Mouse (Mus musculus) heart, postnatal 0 days (tissue): ENCODE measurements around the gene St5. TPM values are rescaled to one million over a fixed set of nuclear protein-coding genes. Genes with fewer than 3 reads are reported as not detected.

ENCODE experiments used
- ATAC-seq: fragments of 200-750 bp; cut with Nextera tagmentation; 2 replicates; pipeline ENCODE4 v1.8.0; 2017; ENCODE audit warnings: low read depth, moderate number of reproducible peaks, moderate library complexity; ENCODE audit not compliant: insufficient read depth
- DNase-seq: peaks from one replicate; pipeline ENCODE4 v3.0.0-alpha.2; 2016; ENCODE audit warnings: low spot score
- H3K27ac ChIP-seq: fragments of 300-500 bp; sonication (generic); 2 replicates; pipeline ENCODE4 v1.5.1; 2014; ENCODE audit warnings: low read depth, mild to moderate bottlenecking
- H3K27me3 ChIP-seq: fragments of 300-500 bp; sonication (generic); 2 replicates; pipeline ENCODE4 v1.6.1; 2014; ENCODE audit warnings: low read length, mixed read lengths; ENCODE audit not compliant: control insufficient read depth, insufficient read depth
- H3K36me3 ChIP-seq: fragments of 300-500 bp; sonication (generic); replicated peaks from 2 replicates; pipeline ENCODE4 v1.6.1; 2014; ENCODE audit warnings: low read length, mixed read lengths; ENCODE audit not compliant: control insufficient read depth, insufficient read depth
- H3K4me1 ChIP-seq: fragments of 300-500 bp; sonication (generic); 2 replicates; pipeline ENCODE4 v1.6.1; 2014; ENCODE audit warnings: antibody characterized with exemption; ENCODE audit not compliant: control insufficient read depth, insufficient read depth
- H3K4me2 ChIP-seq: fragments of 300-500 bp; sonication (generic); 2 replicates; pipeline ENCODE4 v1.6.1; 2014; ENCODE audit warnings: low read depth, mild to moderate bottlenecking, low read length, moderate library complexity
- H3K4me3 ChIP-seq: fragments of 300-500 bp; sonication (generic); 2 replicates; pipeline ENCODE4 v1.5.1; 2014; ENCODE audit warnings: low read depth, low read length
- H3K9ac ChIP-seq: fragments of 300-500 bp; sonication (generic); replicated peaks from 2 replicates; pipeline ENCODE4 v1.6.1; 2014; ENCODE audit warnings: low read depth, low read length, mixed read lengths
- H3K9me3 ChIP-seq: fragments of 300-500 bp; sonication (generic); replicated peaks from 2 replicates; pipeline ENCODE4 v1.6.1; 2016; ENCODE audit warnings: low read length; ENCODE audit not compliant: control insufficient read depth
- CTCF ChIP-seq: IDR thresholded peaks from 2 replicates; pipeline ENCODE4 v1.5.1; 2016; ENCODE audit warnings: antibody characterized with exemption, control low read depth, low read depth
- EP300 ChIP-seq: IDR thresholded peaks from 2 replicates; pipeline ENCODE4 v1.6.1; 2016; ENCODE audit warnings: antibody characterized with exemption, low read depth
- WGBS: fragments of 180-500 bp; shearing (Covaris S2); extraction: QIAGEN DNeasy Blood & Tissue Kit; methylation state at CpG from one replicate; pipeline ENCODE4 v1.1.7; 2014; 5-methylcytosine and 5-hydroxymethylcytosine counted together
- polyA plus RNA-seq: library from polyadenylated mRNA; unstranded; fragments of >200 nt; fragmentation: Nextera tagmentation; extraction: Ambion mirVana; gene quantifications from 2 replicates; pipeline ENCODE4 v1.2.1, GENCODE M21; 2015
- total RNA-seq: library from RNA; depleted of rRNA; stranded (reverse); fragments of >200 nt; gene quantifications from 2 replicates; pipeline ENCODE4 v1.2.3, GENCODE M21; 2014; ENCODE audit warnings: low replicate concordance

Gene St5
- total and polyA plus RNA-seq, 2 experiments from 2014 or later: 28.8 to 58.8 TPM

DNA sequence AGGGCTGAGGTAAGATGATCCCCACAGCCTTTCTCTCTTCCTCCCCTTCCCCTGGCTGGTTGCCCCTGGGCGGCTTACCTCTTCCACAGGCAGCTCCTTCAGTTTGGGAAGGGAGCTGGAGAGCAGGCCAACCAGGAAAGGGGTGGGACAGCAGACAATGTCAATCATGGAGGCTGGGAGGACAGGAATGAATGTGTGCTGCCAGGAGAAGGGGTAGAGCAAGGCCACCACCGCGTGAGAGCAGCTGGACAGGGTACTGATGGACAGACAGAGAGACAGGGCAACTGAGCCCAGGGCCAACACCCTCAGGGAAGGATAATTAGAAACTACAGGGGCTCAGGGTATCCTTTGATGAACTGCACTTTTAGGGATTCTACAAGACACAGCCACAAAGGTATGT is 175.9 kb downstream of the St5 start:
- H3K4me3 ChIP-seq: no peak overlapping the region
- ATAC-seq (no peak), DNase-seq (no peak)
- no peak overlapping the region for H3K9ac ChIP-seq
- no peaks in the 10 kb centered on the region for H3K4me1 ChIP-seq
- WGBS: 69% methylated on average over 3 of the region's 3 CpGs
- H3K9me3 ChIP-seq: no peaks in the 10 kb centered on the region
- no peak overlapping the region for H3K4me2 ChIP-seq
- no peak overlapping the region for H3K27ac ChIP-seq
- no peak for TF ChIP-seq EP300
- TF ChIP-seq CTCF: no peak
- peaks cover 87% of the 10 kb centered on the region for H3K36me3 ChIP-seq
- no peaks in the 10 kb centered on the region for H3K27me3 ChIP-seq

DNA sequence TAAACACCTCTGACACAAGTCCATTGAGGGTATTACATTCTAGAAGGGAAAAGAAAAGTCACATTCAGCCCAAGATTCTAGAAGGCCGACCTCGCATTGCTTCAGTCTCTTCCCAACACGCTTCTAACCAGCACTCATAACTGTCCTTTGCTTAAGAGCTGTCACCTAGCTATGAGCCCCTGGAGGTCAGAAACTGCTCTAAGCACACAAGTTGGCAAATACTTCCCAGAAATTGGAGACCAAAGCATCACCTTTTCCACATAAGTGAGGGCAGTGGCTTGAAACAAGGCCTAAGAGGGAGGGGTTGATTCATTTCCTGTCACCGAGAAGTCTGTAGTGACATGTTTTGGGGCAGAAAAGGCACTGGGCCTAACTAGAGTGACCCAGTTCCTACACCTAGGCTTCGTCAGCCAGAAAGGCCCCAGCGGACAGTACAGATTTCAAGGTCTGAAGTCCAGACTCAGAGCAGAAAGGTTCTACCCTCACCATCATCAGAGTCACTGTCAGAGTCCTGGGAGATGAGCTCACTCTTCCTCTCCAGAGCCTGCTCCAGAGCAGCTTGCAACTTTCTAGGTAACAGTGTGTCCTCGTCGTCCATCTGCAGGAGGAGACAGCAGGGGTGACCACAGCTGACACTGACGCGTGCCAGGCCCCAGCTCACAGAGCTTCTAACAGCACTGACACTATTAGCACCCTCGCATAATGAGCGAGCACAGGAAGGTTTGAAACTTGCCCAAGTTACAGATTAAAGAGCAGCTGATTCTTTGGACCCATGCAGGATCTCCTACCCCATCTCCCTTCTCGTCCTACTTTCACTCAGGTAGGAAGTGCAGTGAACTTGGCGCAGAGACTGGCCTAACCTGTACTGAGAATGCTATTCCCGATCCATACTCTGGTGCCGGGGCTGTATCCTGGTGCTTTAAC is 177.4 kb downstream of the St5 start:
- H3K27me3 ChIP-seq: no peaks in the 10 kb centered on the region
- peak overlapping the region; percentile 53 for H3K27ac ChIP-seq
- peaks cover 87% of the 10 kb centered on the region for H3K36me3 ChIP-seq
- no peak for DNase-seq
- TF ChIP-seq EP300 (no peak), CTCF (no peak)
- peaks cover 6% of the 10 kb centered on the region; the same call in 1 of the 2 replicates for H3K4me1 ChIP-seq
- ATAC-seq: no peak
- H3K9ac ChIP-seq: no peak overlapping the region; the same call in 1 of the 2 replicates
- H3K9me3 ChIP-seq: no peaks in the 10 kb centered on the region
- H3K4me3 ChIP-seq: no peak overlapping the region
- no peak overlapping the region for H3K4me2 ChIP-seq
- 57% methylated on average over 16 of the region's 16 CpGs for WGBS

DNA sequence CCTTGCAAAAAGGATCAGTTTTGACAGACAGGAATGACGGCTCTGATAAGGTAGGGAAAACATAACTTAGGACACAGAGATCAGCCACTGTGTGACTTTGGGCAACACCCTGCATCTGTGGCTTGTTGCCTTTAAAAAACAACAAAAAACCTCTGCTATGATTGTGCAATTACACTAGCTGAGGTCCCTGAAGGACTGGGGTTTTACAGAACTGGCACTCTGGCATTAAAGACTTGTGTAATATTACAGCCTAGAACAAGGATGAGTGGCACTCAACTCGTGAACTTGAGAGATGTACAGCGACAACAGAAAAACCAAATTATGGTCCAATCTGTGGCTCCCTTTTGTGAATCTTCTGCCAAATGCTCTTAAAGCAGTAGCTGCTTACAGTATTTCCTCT is 178.6 kb downstream of the St5 start:
- no peak for TF ChIP-seq CTCF
- TF ChIP-seq EP300: no peak
- H3K36me3 ChIP-seq: peaks cover 84% of the 10 kb centered on the region
- ATAC-seq (no peak), DNase-seq (no peak)
- peaks cover 15% of the 10 kb centered on the region for H3K4me1 ChIP-seq
- no peak overlapping the region for H3K4me3 ChIP-seq
- H3K9me3 ChIP-seq: no peaks in the 10 kb centered on the region
- H3K27ac ChIP-seq: peak overlapping the region; percentile 30; the same call in 1 of the 2 replicates
- H3K4me2 ChIP-seq: no peak overlapping the region
- 75% methylated on average over 3 of the region's 3 CpGs for WGBS
- H3K9ac ChIP-seq: no peak overlapping the region
- H3K27me3 ChIP-seq: no peaks in the 10 kb centered on the region

DNA sequence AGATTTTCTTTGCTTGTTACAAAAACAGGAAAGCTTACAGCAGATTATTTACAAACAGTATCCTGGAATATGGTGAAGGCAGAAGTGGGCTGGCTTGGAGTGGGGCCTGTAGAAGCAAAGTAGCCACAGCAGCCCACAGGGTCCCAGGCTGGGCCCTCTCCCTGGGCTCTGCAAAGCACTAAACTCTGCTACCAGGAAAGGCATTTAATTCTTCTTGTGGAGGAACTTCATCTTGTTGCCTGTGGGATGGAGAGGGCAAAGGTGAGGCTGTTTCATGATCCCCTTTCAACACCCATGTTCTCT is 179.0 kb downstream of the St5 start:
- H3K27me3 ChIP-seq: no peaks in the 10 kb centered on the region
- H3K4me1 ChIP-seq: peaks cover 17% of the 10 kb centered on the region
- H3K4me2 ChIP-seq: no peak overlapping the region
- no peak overlapping the region for H3K9ac ChIP-seq
- peak overlapping the region; percentile 30; the same call in 1 of the 2 replicates for H3K27ac ChIP-seq
- H3K36me3 ChIP-seq: peaks cover 80% of the 10 kb centered on the region
- H3K4me3 ChIP-seq: no peak overlapping the region
- no peak for ATAC-seq
- H3K9me3 ChIP-seq: no peaks in the 10 kb centered on the region
- no peak for DNase-seq
- TF ChIP-seq CTCF (no peak), EP300 (no peak)

DNA sequence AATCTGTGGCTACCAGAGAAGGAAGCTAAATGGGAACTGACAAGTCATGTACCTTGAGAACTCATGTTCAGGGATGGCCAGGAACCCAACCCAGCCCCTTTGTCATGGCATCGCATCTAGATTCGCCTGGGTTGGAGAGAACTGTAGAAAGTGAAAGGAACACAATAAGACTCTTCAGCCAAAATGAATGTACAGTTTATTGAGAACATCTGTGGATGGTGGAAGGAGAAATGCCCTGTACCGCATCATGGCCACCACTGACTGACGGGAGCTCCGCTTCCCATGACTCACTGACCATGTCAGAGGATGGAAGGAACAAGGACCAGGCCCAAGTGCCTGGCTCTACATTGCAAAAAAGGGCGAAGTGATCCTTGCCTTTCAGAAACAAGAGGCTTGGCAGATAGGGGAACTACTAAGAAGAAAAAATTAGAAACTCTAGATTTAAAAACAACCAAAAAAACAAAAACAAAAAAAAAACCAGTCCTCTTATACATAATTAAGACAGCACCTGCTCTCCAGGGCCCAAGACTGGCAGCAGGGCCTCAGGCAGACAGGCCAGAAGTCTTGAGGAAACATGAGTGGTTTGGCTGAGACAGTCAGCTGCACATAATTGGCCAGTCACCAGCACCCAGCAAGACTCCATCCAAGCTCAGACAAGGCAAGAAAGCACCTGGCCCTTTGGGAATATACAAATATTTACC is 179.5 kb downstream of the St5 start:
- H3K4me3 ChIP-seq: no peak overlapping the region
- H3K36me3 ChIP-seq: peaks cover 79% of the 10 kb centered on the region
- no peak overlapping the region for H3K27ac ChIP-seq
- no peak overlapping the region for H3K9ac ChIP-seq
- H3K27me3 ChIP-seq: no peaks in the 10 kb centered on the region
- H3K9me3 ChIP-seq: no peaks in the 10 kb centered on the region
- H3K4me1 ChIP-seq: peaks cover 17% of the 10 kb centered on the region
- ATAC-seq: no peak
- TF ChIP-seq EP300 (no peak), CTCF (no peak)
- WGBS: 74% methylated on average over 6 of the region's 6 CpGs
- DNase-seq: no peak
- no peak overlapping the region for H3K4me2 ChIP-seq
